Mouse (Mus musculus): Measurements from ENCODE around the gene Prdm2.

Gene Prdm2

DNA sequence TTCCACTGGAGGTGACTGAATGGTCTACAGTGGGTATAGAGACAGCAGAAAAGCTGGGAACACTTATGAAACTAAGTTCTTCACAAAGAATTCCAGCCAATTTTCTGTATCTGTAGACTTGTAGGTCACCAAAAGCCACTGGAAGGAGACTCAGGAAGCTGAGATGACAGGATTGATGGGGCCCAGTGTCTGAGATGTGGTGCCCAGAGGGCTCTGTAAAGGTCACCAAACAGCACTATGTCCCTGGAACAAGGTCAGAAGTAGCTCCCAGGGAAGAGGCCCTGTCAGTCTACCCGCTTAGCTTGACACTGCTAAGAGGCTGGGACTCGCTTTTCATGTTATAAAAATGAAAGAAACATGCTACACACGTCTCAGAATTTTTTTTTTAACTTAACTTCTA, 65.1 kb downstream of the Prdm2 start:
- no peak for DNase-seq

DNA sequence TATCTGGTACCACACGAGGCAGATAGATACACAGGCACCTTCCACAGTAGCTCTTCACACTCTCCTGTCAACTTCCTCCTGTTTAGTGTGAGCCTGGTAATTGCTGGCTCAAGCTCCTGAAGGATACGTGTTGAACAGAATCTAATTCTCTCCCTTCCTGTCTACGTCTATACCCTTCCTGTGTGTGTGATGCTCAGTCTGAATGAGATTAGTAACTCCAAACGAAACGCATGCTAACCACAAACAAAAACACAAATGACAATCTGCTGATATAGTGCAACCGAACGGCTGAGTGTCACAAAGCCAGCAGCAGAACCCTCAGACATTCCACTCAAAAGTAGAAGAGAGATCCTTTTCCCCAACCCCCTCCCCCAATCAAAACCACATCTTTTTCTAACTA, 69.2 kb downstream of the Prdm2 start:
- DNase-seq, result no peak

- DNase-seq, result no peak
These were observed 71.0 kb downstream of the Prdm2 start for GRCm38 (mm10) chr4:143141645-143142259.

- DNase-seq, result no peak
These were observed 71.9 kb downstream of the Prdm2 start for GRCm38 (mm10) chr4:143140940-143141339.

DNA sequence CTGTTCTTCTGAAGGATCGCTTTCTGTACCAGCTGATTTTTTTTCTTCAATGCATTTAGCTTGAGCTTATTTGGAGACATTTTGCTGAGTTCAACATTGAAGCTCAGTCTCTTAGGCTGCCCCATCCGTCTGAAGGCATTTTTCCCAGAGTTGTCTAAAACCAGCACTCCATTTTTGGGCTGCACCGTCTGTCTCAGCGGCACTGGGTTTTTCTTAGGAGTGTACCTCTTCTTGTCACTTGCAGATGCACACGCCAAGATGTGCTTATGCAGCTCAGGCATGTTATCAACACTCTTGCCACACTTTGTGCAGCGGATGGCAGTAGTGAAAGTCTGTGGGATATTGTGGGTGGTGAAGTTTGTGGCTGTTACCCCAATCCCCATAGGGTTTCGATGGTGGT, 80.4 kb downstream of the Prdm2 start:
- DNase-seq, result no peak

DNA sequence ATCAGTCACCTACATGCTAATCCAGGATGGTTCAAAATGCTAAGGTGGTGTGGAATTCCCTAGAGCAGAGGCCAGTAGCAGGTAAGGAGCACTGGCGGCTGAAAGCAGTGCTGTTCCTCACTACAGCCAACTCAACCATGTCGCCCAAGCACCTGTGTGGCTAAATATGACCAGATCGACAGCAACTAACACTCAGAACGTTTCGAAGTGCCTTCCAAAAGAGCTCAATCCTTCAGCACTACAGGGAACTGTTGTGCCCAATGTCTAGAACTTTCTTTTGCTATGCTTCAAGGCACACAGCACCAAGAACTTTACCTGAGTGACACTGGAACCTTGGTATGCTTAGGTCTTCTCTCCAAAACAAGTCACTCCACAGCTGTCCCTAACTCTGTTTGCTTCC, 82.4 kb downstream of the Prdm2 start:
- no peak for DNase-seq

DNA sequence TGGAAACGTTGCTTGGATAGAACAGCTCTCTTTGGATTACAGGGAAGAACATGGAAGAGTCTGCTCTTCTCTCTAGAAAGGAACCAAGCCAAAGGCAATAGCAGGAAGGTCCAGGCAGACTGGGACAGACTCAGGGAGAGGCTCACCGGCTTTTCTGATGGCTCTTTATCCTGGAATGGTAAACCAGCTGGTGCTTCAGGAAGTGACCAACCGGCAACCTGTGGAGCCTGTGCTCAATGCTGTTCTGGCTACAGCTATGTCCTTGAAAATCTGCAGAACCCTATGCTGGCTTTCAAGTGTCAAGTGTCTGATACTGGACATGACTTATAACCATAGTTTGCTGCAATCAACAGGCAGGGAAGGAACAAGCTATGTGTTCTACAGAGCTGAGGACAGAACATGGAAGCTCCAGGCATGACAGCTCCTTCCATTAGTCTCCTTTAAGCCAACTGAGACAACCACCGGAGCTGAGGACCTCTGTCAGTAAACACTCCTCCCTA, 83.5 kb downstream of the Prdm2 start:
- no peak for DNase-seq

DNA sequence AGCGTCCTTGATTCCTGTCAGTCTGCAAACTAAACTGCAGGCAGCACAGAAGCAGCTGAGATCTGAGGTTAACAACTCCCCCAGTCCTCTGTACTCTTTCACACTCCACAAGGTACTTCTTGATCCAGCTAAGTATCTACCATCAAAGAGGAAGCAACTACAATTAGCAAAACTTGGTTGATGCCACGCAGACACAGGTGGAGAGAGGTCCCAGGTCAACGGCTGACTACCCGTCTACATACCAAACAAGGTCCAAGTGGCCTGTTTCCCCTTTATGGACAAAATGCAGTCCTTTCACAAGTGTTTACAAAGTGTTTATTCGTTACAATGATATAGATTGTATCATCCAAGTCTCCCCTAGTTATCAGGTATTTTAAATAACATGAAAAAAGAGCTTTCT, 85.6 kb downstream of the Prdm2 start:
- DNase-seq, result no peak

- DNase-seq, result no peak
These were observed 86.3 kb downstream of the Prdm2 start for GRCm38 (mm10) chr4:143126476-143126875.

- DNase-seq, result no peak
These were observed 87.5 kb downstream of the Prdm2 start for GRCm38 (mm10) chr4:143125290-143125689.

- no peak for DNase-seq
These were observed 89.8 kb downstream of the Prdm2 start for GRCm38 (mm10) chr4:143123043-143123442.

GRCm38 (mm10) chr4:143121174-143121573, 91.6 kb downstream of the Prdm2 start:
- DNase-seq, result no peak

- no peak for DNase-seq
These were observed 92.8 kb downstream of the Prdm2 start for GRCm38 (mm10) chr4:143120008-143120407.

GRCm38 (mm10) chr4:143118843-143119242, 94.0 kb downstream of the Prdm2 start:
- DNase-seq, result no peak

- DNase-seq, result no peak
These were observed 96.9 kb downstream of the Prdm2 start for GRCm38 (mm10) chr4:143115851-143116250.

GRCm38 (mm10) chr4:143114232-143114979, 98.4 kb downstream of the Prdm2 start:
- no peak for DNase-seq

DNA sequence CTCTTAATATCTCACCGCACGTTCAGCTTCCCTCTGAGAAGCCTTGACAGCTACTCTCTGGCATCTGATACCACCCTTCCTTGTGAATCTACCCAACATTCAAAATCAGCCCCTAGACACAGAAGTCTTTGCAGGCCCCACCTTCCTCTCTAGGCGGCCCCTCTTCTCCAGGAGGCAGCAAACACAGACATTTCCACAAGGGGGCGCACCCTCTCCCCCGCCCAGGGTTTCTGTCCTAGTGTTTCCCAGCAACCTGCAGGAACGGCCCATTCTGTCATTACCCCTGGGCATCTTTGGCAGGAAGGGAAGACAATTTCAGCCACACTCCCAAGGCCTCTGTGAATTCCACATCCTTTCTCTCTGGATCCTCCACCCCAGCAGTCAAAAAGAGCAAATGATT, 99.8 kb downstream of the Prdm2 start:
- peak; percentile 65 for DNase-seq

DNA sequence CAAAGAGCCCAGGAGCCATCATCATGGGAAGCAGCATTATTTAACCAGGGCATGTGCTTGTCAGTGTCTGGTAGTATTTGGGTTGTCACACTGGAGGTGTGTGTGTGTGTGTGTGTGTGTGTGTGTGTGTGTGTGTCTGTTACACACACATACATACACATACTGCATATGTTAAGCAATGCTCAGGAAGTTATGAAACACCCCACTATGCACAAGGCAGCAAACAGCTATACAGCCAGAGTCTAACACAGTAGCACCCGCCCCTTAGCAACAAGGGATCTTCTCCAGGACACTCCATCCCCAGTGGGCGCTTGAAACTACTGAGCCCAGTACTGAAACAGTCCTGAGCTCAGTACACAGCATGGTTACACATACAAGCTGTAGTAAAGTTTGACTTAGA, 100.4 kb downstream of the Prdm2 start:
- no peak for DNase-seq

DNA sequence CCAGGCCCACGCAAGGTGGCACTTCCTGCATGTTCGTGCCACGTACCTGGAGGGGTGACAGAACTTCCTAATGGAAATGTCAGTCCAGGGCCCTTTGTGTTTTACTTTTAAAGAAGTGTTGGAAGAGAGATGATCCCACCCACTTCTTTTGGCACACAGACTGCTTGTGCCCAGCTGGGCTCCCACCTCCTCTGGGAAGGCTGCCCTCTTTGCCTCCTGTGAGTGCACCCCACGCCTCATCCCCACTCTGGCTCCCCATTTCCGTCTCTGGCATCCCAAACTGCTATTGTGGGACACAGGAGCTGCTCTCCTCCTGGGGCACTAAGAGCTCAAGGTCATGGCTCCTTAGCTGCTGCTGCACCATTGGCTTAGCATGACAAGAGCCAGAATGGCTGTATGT, 100.9 kb downstream of the Prdm2 start:
- no peak for DNase-seq

- DNase-seq, result peak; percentile 55
These were observed 104.2 kb downstream of the Prdm2 start for GRCm38 (mm10) chr4:143108552-143108951.

DNA sequence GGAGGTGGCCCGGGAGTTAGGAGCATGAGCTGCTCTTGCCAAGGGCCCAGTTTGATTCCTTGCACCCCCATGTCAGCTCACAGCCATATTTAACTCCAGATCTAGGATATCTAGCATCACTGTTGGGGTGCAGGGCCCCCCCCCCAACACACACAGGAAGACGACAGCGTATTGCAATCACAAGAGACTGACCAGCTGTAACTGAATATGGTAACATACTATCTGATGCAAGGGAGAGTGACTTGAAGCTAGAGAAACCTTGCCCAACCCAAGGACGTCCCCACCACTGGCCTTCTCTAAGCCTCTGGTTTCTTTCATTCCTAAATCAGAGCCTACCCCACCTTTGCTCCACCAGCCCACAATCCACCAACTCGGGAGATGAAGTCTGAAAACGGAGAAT, 105.8 kb downstream of the Prdm2 start:
- no peak for DNase-seq

DNA sequence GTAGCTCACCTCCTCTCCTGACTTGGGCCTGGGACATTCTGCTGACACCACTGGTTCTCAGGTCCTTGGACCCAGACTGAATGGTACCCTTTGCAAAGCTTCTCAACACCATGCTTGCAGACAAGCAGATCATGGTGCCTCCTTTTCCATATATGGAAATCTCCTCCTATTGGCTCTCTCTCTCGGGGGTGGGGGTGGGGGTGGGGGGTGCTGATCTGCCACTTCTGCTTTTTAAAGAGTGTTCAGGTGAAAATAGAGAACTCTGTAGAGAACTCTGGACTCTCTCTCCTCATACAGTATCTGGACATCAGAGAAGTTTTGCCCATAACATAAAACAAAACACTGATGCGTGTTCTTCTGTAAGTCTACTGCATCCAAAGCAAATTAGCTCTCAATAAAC, 106.2 kb downstream of the Prdm2 start:
- DNase-seq, result no peak

- no peak for DNase-seq
These were observed 108.1 kb downstream of the Prdm2 start for GRCm38 (mm10) chr4:143104739-143105138.

DNA sequence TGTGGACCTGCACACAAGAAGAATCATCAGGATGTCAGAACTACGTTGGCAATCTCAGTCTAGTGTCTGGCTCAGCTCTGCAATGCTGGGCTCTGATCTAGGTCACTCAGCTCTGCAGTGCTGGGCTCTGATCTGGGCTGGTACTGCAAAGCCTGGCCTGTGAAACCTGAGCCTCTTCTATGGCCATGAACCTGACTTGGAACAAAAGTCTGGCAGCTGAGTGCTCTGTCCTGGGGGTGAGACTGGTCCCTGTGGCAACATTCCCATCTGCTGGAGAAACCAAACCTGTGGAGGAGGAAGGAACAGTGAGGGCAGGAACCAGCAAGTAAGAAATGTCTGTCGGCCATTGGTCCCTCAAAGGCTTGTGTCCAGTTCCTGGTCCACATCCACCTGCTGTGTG, 109.0 kb downstream of the Prdm2 start:
- DNase-seq, result no peak

GRCm38 (mm10) chr4:143100157-143100556, 112.6 kb downstream of the Prdm2 start:
- no peak for DNase-seq

Data from embryo, embryonic 11 days (tissue).